Mouse (Mus musculus) heart, embryonic 16.5 days (tissue): ENCODE data around the gene Arfip1. TPM values are rescaled to one million over a fixed set of nuclear protein-coding genes. Genes with fewer than 3 reads are reported as not detected.

Experiments
- ATAC-seq: fragments of 200-750 bp; cut with Nextera tagmentation; replicated peaks from 2 replicates; pipeline ENCODE4 v1.8.0; 2017; ENCODE audit warnings: moderate number of reproducible peaks; ENCODE audit not compliant: insufficient read depth, low FRiP score; ENCODE audit errors: extremely low read depth
- H3K27ac ChIP-seq: fragments of 300-500 bp; sonication (generic); 2 replicates; pipeline ENCODE4 v1.5.1; 2014; ENCODE audit warnings: mild to moderate bottlenecking, low read length, control low read depth, moderate library complexity
- H3K27me3 ChIP-seq: fragments of 300-500 bp; sonication (generic); 2 replicates; pipeline ENCODE4 v1.6.1; 2014; ENCODE audit warnings: low read length, mixed read lengths; ENCODE audit not compliant: control insufficient read depth, insufficient read depth
- H3K36me3 ChIP-seq: fragments of 300-500 bp; sonication (generic); 2 replicates; pipeline ENCODE4 v1.6.1; 2014; ENCODE audit not compliant: control insufficient read depth, insufficient read depth
- H3K4me1 ChIP-seq: fragments of 300-500 bp; sonication (generic); 2 replicates; pipeline ENCODE4 v1.6.1; 2014; ENCODE audit warnings: low read length, mixed read lengths; ENCODE audit not compliant: control insufficient read depth, insufficient read depth
- H3K4me2 ChIP-seq: fragments of 300-500 bp; sonication (generic); 2 replicates; pipeline ENCODE4 v1.6.1; 2014; ENCODE audit warnings: low read depth, mild to moderate bottlenecking, control low read depth, low read length
- H3K4me3 ChIP-seq: fragments of 300-500 bp; sonication (generic); 2 replicates; pipeline ENCODE4 v1.5.1; 2014; ENCODE audit warnings: mild to moderate bottlenecking, control low read depth, low read length
- H3K9ac ChIP-seq: fragments of 300-500 bp; sonication (generic); 2 replicates; pipeline ENCODE4 v1.6.1; 2014; ENCODE audit warnings: low read length, control low read depth
- H3K9me3 ChIP-seq: fragments of 300-500 bp; sonication (generic); replicated peaks from 2 replicates; pipeline ENCODE4 v1.6.1; 2016; ENCODE audit warnings: low read length; ENCODE audit not compliant: control insufficient read depth
- WGBS: fragments of 180-500 bp; shearing (Covaris S2); extraction: QIAGEN DNeasy Blood & Tissue Kit; methylation state at CpG from one replicate; pipeline ENCODE4 v1.1.7; 2014; 5-methylcytosine and 5-hydroxymethylcytosine counted together
- polyA plus RNA-seq: library from polyadenylated mRNA; unstranded; fragments of >200 nt; fragmentation: Nextera tagmentation; extraction: Ambion mirVana; gene quantifications from 2 replicates; pipeline ENCODE4 v1.2.1, GENCODE M21; 2015

Arfip1 gene
- polyA plus RNA-seq = 49.7 and 54.9 TPM in 2 replicates

GRCm38 (mm10) chr3:84582023-84582912 is at the start of gene Arfip1:
Gene Arfip1 (minus strand): TSS chr3:84582625.
- peak within 1 kb of the TSS; percentile 94 for H3K27ac ChIP-seq
- H3K36me3 ChIP-seq = no peaks in the 10 kb centered on the region
- peak within 1 kb of the TSS; percentile 87 for H3K9ac ChIP-seq
- H3K27me3 ChIP-seq = no peaks in the 10 kb centered on the region
- H3K4me1 ChIP-seq = peaks cover 51% of the 10 kb centered on the region
- H3K4me2 ChIP-seq = peak within 1 kb of the TSS; percentile 73
- peak within 1 kb of the TSS; percentile 87 for H3K4me3 ChIP-seq
- no peaks in the 10 kb centered on the region for H3K9me3 ChIP-seq
- under 1% methylated on average over 69 of the region's 70 CpGs for WGBS
- peak; percentile 95 for ATAC-seq

GRCm38 (mm10) chr3:84631586-84631985 is 49.2 kb upstream of the Arfip1 start:
- no peaks in the 10 kb centered on the region for H3K27me3 ChIP-seq
- ATAC-seq = no peak
- no peak overlapping the region for H3K4me2 ChIP-seq
- WGBS = 96% methylated on average over 9 of the region's 9 CpGs
- peaks cover 6% of the 10 kb centered on the region; the same call in 1 of the 2 replicates for H3K4me1 ChIP-seq
- H3K36me3 ChIP-seq = no peaks in the 10 kb centered on the region
- H3K9me3 ChIP-seq = no peaks in the 10 kb centered on the region
- no peak overlapping the region for H3K4me3 ChIP-seq
- no peak overlapping the region for H3K9ac ChIP-seq
- H3K27ac ChIP-seq = no peak overlapping the region

- Histone ChIP-seq H3K27me3 (no peaks in the 10 kb centered on the region), H3K9me3 (no peaks in the 10 kb centered on the region), H3K4me1 (peaks cover 24% of the 10 kb centered on the region), H3K36me3 (no peaks in the 10 kb centered on the region), H3K9ac (no peak overlapping the region), H3K4me2 (no peak overlapping the region), H3K27ac (no peak overlapping the region), H3K4me3 (no peak overlapping the region)
- ATAC-seq = no peak
- 52% methylated on average over 3 of the region's 3 CpGs for WGBS
Observed at GRCm38 (mm10) chr3:84622026-84622425, 39.6 kb upstream of the Arfip1 start.

- Histone ChIP-seq H3K4me3 (no peak overlapping the region), H3K27ac (no peak overlapping the region), H3K9me3 (no peaks in the 10 kb centered on the region), H3K36me3 (no peaks in the 10 kb centered on the region), H3K9ac (no peak overlapping the region), H3K4me1 (peaks cover 15% of the 10 kb centered on the region), H3K4me2 (no peak overlapping the region), H3K27me3 (no peaks in the 10 kb centered on the region)
- 91% methylated on average over 6 of the region's 6 CpGs for WGBS
- ATAC-seq = no peak
Observed at GRCm38 (mm10) chr3:84619725-84620124, 37.3 kb upstream of the Arfip1 start.

- WGBS = 90% methylated on average over 7 of the region's 7 CpGs
- H3K27ac ChIP-seq = no peak overlapping the region
- no peak overlapping the region for H3K4me2 ChIP-seq
- no peak overlapping the region for H3K4me3 ChIP-seq
- H3K9ac ChIP-seq = no peak overlapping the region
- no peaks in the 10 kb centered on the region for H3K9me3 ChIP-seq
- no peaks in the 10 kb centered on the region for H3K36me3 ChIP-seq
- no peak for ATAC-seq
- H3K27me3 ChIP-seq = no peaks in the 10 kb centered on the region
- peaks cover 9% of the 10 kb centered on the region for H3K4me1 ChIP-seq
Observed at GRCm38 (mm10) chr3:84619056-84619455, 36.6 kb upstream of the Arfip1 start.

GRCm38 (mm10) chr3:84618627-84619026 is 36.2 kb upstream of the Arfip1 start:
- Histone ChIP-seq H3K4me3 (no peak overlapping the region), H3K4me1 (peaks cover 7% of the 10 kb centered on the region; the same call in 1 of the 2 replicates), H3K9me3 (no peaks in the 10 kb centered on the region), H3K27me3 (no peaks in the 10 kb centered on the region), H3K27ac (no peak overlapping the region), H3K9ac (no peak overlapping the region), H3K36me3 (no peaks in the 10 kb centered on the region), H3K4me2 (no peak overlapping the region)
- WGBS = 92% methylated on average over 2 of the region's 2 CpGs
- ATAC-seq = no peak

- no peak overlapping the region for H3K27ac ChIP-seq
- WGBS = 40% methylated on average over 7 of the region's 7 CpGs
- no peaks in the 10 kb centered on the region for H3K36me3 ChIP-seq
- peaks cover 5% of the 10 kb centered on the region; the same call in 1 of the 2 replicates for H3K4me1 ChIP-seq
- H3K27me3 ChIP-seq = no peaks in the 10 kb centered on the region
- ATAC-seq = no peak
- H3K9me3 ChIP-seq = no peaks in the 10 kb centered on the region
- no peak overlapping the region for H3K4me3 ChIP-seq
- no peak overlapping the region for H3K4me2 ChIP-seq
- H3K9ac ChIP-seq = no peak overlapping the region
Observed at GRCm38 (mm10) chr3:84615856-84616225, 33.4 kb upstream of the Arfip1 start.

- Histone ChIP-seq H3K4me2 (no peak overlapping the region), H3K27me3 (no peaks in the 10 kb centered on the region), H3K27ac (no peak overlapping the region), H3K4me3 (no peak overlapping the region), H3K9me3 (no peaks in the 10 kb centered on the region), H3K4me1 (peaks cover 5% of the 10 kb centered on the region; the same call in 1 of the 2 replicates), H3K9ac (no peak overlapping the region), H3K36me3 (no peaks in the 10 kb centered on the region)
- peak; percentile 41; the same call in 1 of the 2 replicates for ATAC-seq
- 21% methylated on average over 5 of the region's 5 CpGs for WGBS
Observed at GRCm38 (mm10) chr3:84615050-84615855, 32.8 kb upstream of the Arfip1 start.
